Mouse (Mus musculus) right cerebral cortex, adult 2 months (tissue): ENCODE data around the gene Nipa1.
A peak's percentile ranks its signal among the peaks of the same experiment; 100 is the strongest.
"Not testable (repeated sequence)": the region's sequence is repeated elsewhere in the genome, so short reads cannot be mapped to it uniquely, and the experiment has no call there.

Experiments
- DNase-seq, 2 experiments: peaks; one replicate each; pipeline ENCODE4 v3.0.0; 2021 to 2022; ENCODE audit warnings: low spot score in 2 of 2

Nipa1 gene

GRCm38 (mm10) chr7:56019930-56020253, at the start of gene Nipa1:
Gene Nipa1, minus strand, starts transcription at chr7:56019954.
- DNase-seq, result no peak

GRCm38 (mm10) chr7:56066634-56067033, 46.9 kb upstream of the Nipa1 start:
- DNase-seq, result no peak

- no peak for DNase-seq
Measured at GRCm38 (mm10) chr7:56066136-56066535, 46.4 kb upstream of the Nipa1 start.

GRCm38 (mm10) chr7:56064876-56065275, 45.1 kb upstream of the Nipa1 start:
- DNase-seq, result no peak

- DNase-seq, result no peak
Measured at GRCm38 (mm10) chr7:56055338-56055737, 35.6 kb upstream of the Nipa1 start.

- no peak for DNase-seq
Measured at GRCm38 (mm10) chr7:56052996-56053395, 33.2 kb upstream of the Nipa1 start.

GRCm38 (mm10) chr7:56050487-56050911, 30.7 kb upstream of the Nipa1 start:
- peak; percentile 24 to 27 for DNase-seq

GRCm38 (mm10) chr7:56049831-56050321, 30.1 kb upstream of the Nipa1 start, which contains the start of gene Herc2:
Gene Herc2, plus strand, starts transcription at chr7:56050196.
- DNase-seq, result peak; percentile 99

GRCm38 (mm10) chr7:56047178-56047577, 27.4 kb upstream of the Nipa1 start:
- no peak for DNase-seq

GRCm38 (mm10) chr7:56044267-56044629, 24.5 kb upstream of the Nipa1 start:
- no peak for DNase-seq

- no peak for DNase-seq
Measured at GRCm38 (mm10) chr7:56043577-56044266, 24.0 kb upstream of the Nipa1 start.

GRCm38 (mm10) chr7:56042353-56042752, 22.6 kb upstream of the Nipa1 start:
- peak; percentile 87 to 88 for DNase-seq

- no peak for DNase-seq
Measured at GRCm38 (mm10) chr7:56023586-56023985, 3.8 kb upstream of the Nipa1 start.

GRCm38 (mm10) chr7:56018972-56019929, 503 bp downstream of the Nipa1 start:
- peak; percentile 63 to 74 for DNase-seq

GRCm38 (mm10) chr7:56018446-56018971, 1.2 kb downstream of the Nipa1 start:
- DNase-seq, result no peak

GRCm38 (mm10) chr7:56017761-56018160, 2.0 kb downstream of the Nipa1 start:
- DNase-seq, result no peak

- DNase-seq, result no peak
Measured at GRCm38 (mm10) chr7:56015837-56016236, 3.9 kb downstream of the Nipa1 start.

- DNase-seq, result no peak
Measured at GRCm38 (mm10) chr7:56015172-56015571, 4.6 kb downstream of the Nipa1 start.

- DNase-seq, result not testable (repeated sequence)
Measured at GRCm38 (mm10) chr7:56014002-56014702, 5.6 kb downstream of the Nipa1 start.

GRCm38 (mm10) chr7:56013261-56014001, 6.3 kb downstream of the Nipa1 start:
- DNase-seq, result no peak

GRCm38 (mm10) chr7:56011018-56011333, 8.8 kb downstream of the Nipa1 start:
- DNase-seq, result no peak
